ENCODE assay signal across 37 mouse cellular contexts in the genomic region with DNA sequence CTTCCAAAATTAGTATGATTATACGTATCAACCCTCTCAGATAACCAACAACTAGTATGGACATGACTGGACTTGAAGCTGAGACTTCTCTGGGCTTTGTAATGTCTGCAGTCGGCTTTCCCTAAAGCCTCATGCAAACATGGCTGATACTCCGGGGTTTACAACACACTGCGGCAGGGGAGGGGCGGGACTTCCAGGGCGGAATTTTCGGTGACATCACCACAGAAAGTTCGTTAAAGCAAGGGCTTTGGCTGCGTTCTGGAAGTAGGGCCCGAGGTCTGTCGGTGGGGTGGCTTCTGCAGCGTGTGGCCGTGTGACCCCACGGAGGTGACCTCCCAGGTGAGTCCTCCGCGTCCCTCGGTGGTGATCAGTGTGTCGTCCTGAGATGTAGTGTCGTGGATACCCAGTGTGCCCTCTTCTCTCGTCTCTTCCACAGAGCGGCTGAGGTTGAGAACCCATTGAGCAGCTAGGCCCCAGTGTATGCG. TPM values are rescaled to one million over a fixed set of nuclear protein-coding genes. Genes with fewer than 3 reads are reported as not detected.
"Had no signal": no experiment of that assay in that cellular context is flagged by ENCODE, and none has a peak within 500 bp of the region (broad histone marks: within the 10 kb centered on the region; RNA-seq: fewer than 3 reads in every experiment).

A gene (plus strand): TSS at position 250 of the 485 bp plus-strand sequence.

- H3K27ac ChIP-seq: gastrocnemius, adult 2 months; heart, adult 2 months; heart, embryonic 13.5 days; heart, embryonic 15.5 days; hindbrain, embryonic 13.5 days; hindbrain, embryonic 15.5 days; hindbrain, postnatal 0 days; layer of hippocampus, adult 2 months; left cerebral cortex, adult 2 months; limb, embryonic 13.5 days; limb, embryonic 15.5 days; liver, embryonic 12.5 days had no signal

- H3K4me2 ChIP-seq: heart, embryonic 11.5 days; heart, embryonic 13.5 days; heart, embryonic 15.5 days; hindbrain, embryonic 13.5 days; hindbrain, embryonic 15.5 days; limb, embryonic 13.5 days; limb, embryonic 15.5 days; liver, embryonic 12.5 days had no signal

- ATAC-seq: hindbrain, postnatal 0 days; intestine, postnatal 0 days; liver, embryonic 12.5 days had no signal

- H3K9ac ChIP-seq: heart, embryonic 13.5 days; heart, embryonic 15.5 days; hindbrain, embryonic 13.5 days; hindbrain, embryonic 15.5 days; limb, embryonic 13.5 days; limb, embryonic 15.5 days; liver, embryonic 12.5 days had no signal

- H3K9me3 ChIP-seq: heart, embryonic 13.5 days; heart, embryonic 15.5 days; hindbrain, embryonic 13.5 days; hindbrain, embryonic 15.5 days; limb, embryonic 13.5 days; limb, embryonic 15.5 days; liver, embryonic 12.5 days had no signal

- DNase-seq: gastrocnemius, adult 2 months; gastrocnemius, postnatal 10 days; gastrocnemius, postnatal 25 days; heart, adult 2 months; heart, postnatal 14 days; heart, postnatal 36 days; kidney, adult 18-20 months; kidney, adult 8-10 months; kidney, postnatal 10 days; kidney, postnatal 25 days; kidney, postnatal 4 days had no signal

- H3K36me3 ChIP-seq: heart, embryonic 13.5 days; heart, embryonic 15.5 days; hindbrain, embryonic 13.5 days; hindbrain, embryonic 15.5 days; limb, embryonic 13.5 days; limb, embryonic 15.5 days; liver, embryonic 12.5 days had no signal

- H3K27me3 ChIP-seq: heart, embryonic 13.5 days; heart, embryonic 15.5 days; hindbrain, embryonic 13.5 days; hindbrain, embryonic 15.5 days; limb, embryonic 13.5 days; limb, embryonic 15.5 days; liver, embryonic 12.5 days had no signal

- H3K4me1 ChIP-seq: heart, embryonic 13.5 days; heart, embryonic 15.5 days; hindbrain, embryonic 13.5 days; hindbrain, embryonic 15.5 days; limb, embryonic 15.5 days; liver, embryonic 12.5 days had no signal

- H3K4me3 ChIP-seq: gastrocnemius, adult 2 months; heart, adult 2 months; heart, embryonic 13.5 days; heart, embryonic 15.5 days; hindbrain, embryonic 13.5 days; hindbrain, embryonic 15.5 days; layer of hippocampus, adult 2 months; left cerebral cortex, adult 2 months; limb, embryonic 13.5 days; limb, embryonic 15.5 days; liver, embryonic 12.5 days had no signal

RNA-seq across cellular contexts. Expression of the gene that starts here (rescaled TPM):
- total RNA-seq: gastrocnemius, adult 2 months; gastrocnemius, postnatal 10 days; gastrocnemius, postnatal 25 days; gastrocnemius, postnatal 4 days; granulocyte monocyte progenitor cell, adult 5-6 weeks; heart, adult 2 months; heart, postnatal 14 days; heart, postnatal 36 days; hematopoietic stem cell, adult 5-6 weeks; hindbrain, postnatal 0 days; layer of hippocampus, adult 2 months; layer of hippocampus, postnatal 10 days; layer of hippocampus, postnatal 25 days; left cerebral cortex, adult 2 months; left cerebral cortex, postnatal 14 days; left cerebral cortex, postnatal 36 days; liver, adult 2 months had no signal
- polyA plus RNA-seq: heart, adult 2 months; heart, embryonic 13.5 days; heart, embryonic 15.5 days; heart, postnatal 0 days; hindbrain, embryonic 11.5 days; hindbrain, embryonic 13.5 days; hindbrain, embryonic 15.5 days; hindbrain, postnatal 0 days; intestine, embryonic 14.5 days; kidney, embryonic 14.5 days; kidney, embryonic 16.5 days; limb, embryonic 11.5 days; limb, embryonic 13.5 days; limb, embryonic 15.5 days; liver, adult 2 months; liver, embryonic 12.5 days had no signal
